Mouse (Mus musculus): ENCODE measurements around the gene Tmem221. TPM values are rescaled to one million over a fixed set of nuclear protein-coding genes. Genes with fewer than 3 reads are reported as not detected.

The Tmem221 gene
- polyA plus RNA-seq, 1 experiment from 2014 or later: 0.14 TPM

DNA sequence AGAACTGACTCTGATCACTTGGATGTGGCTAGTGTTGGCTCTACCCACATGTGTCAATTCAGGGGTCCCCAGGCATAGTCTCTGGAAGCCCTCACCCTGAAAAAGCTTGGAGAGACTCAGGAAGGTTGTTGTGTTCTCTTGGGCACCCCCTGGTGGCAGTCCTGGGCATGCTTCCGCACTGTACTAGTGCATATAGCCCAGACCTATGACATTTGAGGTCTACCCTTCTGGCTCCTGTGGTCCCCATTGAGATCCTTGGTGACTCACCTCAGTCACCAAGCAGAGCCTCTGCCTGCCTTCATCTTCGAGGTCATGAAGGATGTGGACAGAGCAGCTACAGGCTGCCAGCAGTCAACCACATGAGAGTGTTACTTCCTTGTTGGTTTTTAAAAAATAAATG is 28.2 kb upstream of the Tmem221 start:
- H3K4me3 ChIP-seq (ENCODE audit: low read depth, low read length): no peak overlapping the region
- peaks cover 6% of the 10 kb centered on the region; the same call in 1 of the 2 replicates for H3K4me1 ChIP-seq (ENCODE audit: control insufficient read depth, insufficient read depth, low read length)
- peaks cover 4% of the 10 kb centered on the region for H3K36me3 ChIP-seq (ENCODE audit: control insufficient read depth, insufficient read depth, low read length)
- H3K4me2 ChIP-seq: no peak overlapping the region
- WGBS: 81% methylated on average over 2 of the region's 2 CpGs
- H3K9ac ChIP-seq (ENCODE audit: low read length): no peak overlapping the region
- DNase-seq (ENCODE audit: low spot score, missing footprints) (peak; percentile 90), ATAC-seq (ENCODE audit: low FRiP score) (no peak)
- no peak overlapping the region for H3K27ac ChIP-seq (ENCODE audit: low read depth, low read length)
- H3K9me3 ChIP-seq (ENCODE audit: control insufficient read depth, low read length): no peaks in the 10 kb centered on the region
- H3K27me3 ChIP-seq (ENCODE audit: control insufficient read depth, insufficient read depth, low read length): no peaks in the 10 kb centered on the region

DNA sequence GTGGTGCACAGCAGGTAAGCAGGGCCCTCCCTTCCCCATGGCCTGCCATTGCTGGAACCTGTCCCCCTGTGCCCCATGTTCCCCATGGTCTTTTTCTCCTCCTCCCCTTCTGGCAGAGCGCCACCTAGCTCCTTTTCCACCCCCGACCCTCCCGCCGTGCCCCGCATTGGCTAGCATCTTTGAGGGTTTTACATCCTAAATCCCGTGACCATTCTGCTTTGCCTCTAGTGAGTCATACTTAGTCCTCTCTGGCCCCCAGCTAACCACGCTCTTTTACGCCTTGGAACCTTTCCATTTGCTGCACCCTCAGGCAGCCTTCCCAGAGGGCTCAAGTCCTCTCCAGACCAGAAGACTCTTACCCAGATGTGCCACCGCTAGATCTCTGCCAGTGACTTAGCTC is 21.5 kb upstream of the Tmem221 start:
- Histone ChIP-seq H3K36me3 (ENCODE audit: control insufficient read depth, insufficient read depth, low read length) (peaks cover 4% of the 10 kb centered on the region), H3K27me3 (ENCODE audit: control insufficient read depth, insufficient read depth, low read length) (no peaks in the 10 kb centered on the region), H3K9ac (ENCODE audit: low read length) (no peak overlapping the region), H3K27ac (ENCODE audit: low read depth, low read length) (no peak overlapping the region), H3K4me1 (ENCODE audit: control insufficient read depth, insufficient read depth, low read length) (no peaks in the 10 kb centered on the region), H3K9me3 (ENCODE audit: control insufficient read depth, low read length) (no peaks in the 10 kb centered on the region), H3K4me3 (ENCODE audit: low read depth, low read length) (no peak overlapping the region), H3K4me2 (no peak overlapping the region)
- no peak for ATAC-seq (ENCODE audit: low FRiP score)
- WGBS: 34% methylated on average over 9 of the region's 9 CpGs
- no peak for DNase-seq (ENCODE audit: low spot score, missing footprints)

DNA sequence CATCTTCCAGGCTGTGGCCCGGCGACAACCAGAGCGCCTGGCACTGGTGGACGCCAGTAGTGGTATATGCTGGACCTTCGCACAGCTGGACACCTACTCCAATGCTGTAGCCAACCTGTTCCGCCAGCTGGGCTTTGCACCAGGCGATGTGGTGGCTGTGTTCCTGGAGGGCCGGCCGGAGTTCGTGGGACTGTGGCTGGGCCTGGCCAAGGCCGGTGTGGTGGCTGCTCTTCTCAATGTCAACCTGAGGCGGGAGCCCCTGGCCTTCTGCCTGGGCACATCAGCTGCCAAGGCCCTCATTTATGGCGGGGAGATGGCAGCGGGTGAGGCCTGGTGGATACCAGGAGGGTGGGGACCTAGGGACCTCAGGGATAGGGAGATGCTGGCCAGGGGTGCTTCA is 20.8 kb upstream of the Tmem221 start:
- DNase-seq (ENCODE audit: low spot score, missing footprints) (no peak), ATAC-seq (ENCODE audit: low FRiP score) (no peak)
- Histone ChIP-seq H3K4me2 (no peak overlapping the region), H3K4me1 (ENCODE audit: control insufficient read depth, insufficient read depth, low read length) (no peaks in the 10 kb centered on the region), H3K27ac (ENCODE audit: low read depth, low read length) (no peak overlapping the region), H3K9ac (ENCODE audit: low read length) (no peak overlapping the region), H3K36me3 (ENCODE audit: control insufficient read depth, insufficient read depth, low read length) (peaks cover 3% of the 10 kb centered on the region), H3K4me3 (ENCODE audit: low read depth, low read length) (no peak overlapping the region), H3K27me3 (ENCODE audit: control insufficient read depth, insufficient read depth, low read length) (no peaks in the 10 kb centered on the region), H3K9me3 (ENCODE audit: control insufficient read depth, low read length) (no peaks in the 10 kb centered on the region)
- WGBS: 86% methylated on average over 14 of the region's 14 CpGs

DNA sequence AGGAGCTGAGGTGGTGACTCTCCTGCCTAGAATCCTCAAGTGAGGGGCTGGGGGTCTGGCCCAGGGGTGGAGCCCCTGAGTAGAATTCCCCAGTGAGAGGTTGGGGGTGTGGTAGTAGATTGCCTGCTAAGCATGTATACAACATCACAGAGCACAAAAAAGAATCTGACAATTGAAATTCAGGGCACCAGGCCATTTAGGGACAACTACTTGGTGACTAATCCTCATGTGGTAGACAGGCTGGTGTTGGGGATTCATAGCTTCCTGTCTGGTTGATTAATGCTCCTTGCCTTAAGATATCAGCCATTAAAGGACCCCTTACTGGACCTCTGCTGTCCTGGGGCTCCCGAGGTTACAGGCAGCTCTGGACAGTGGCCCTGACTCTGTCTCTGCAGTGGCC is 20.3 kb upstream of the Tmem221 start:
- no peak overlapping the region for H3K27ac ChIP-seq (ENCODE audit: low read depth, low read length)
- H3K4me2 ChIP-seq: no peak overlapping the region
- no peak overlapping the region for H3K9ac ChIP-seq (ENCODE audit: low read length)
- WGBS: 67% methylated on average over 1 of the region's 1 CpGs
- H3K9me3 ChIP-seq (ENCODE audit: control insufficient read depth, low read length): no peaks in the 10 kb centered on the region
- no peaks in the 10 kb centered on the region for H3K27me3 ChIP-seq (ENCODE audit: control insufficient read depth, insufficient read depth, low read length)
- H3K36me3 ChIP-seq (ENCODE audit: control insufficient read depth, insufficient read depth, low read length): no peaks in the 10 kb centered on the region; the same call in 1 of the 2 replicates
- H3K4me3 ChIP-seq (ENCODE audit: low read depth, low read length): no peak overlapping the region
- DNase-seq (ENCODE audit: low spot score, missing footprints): no peak
- H3K4me1 ChIP-seq (ENCODE audit: control insufficient read depth, insufficient read depth, low read length): no peaks in the 10 kb centered on the region
- no peak for ATAC-seq (ENCODE audit: low FRiP score)

DNA sequence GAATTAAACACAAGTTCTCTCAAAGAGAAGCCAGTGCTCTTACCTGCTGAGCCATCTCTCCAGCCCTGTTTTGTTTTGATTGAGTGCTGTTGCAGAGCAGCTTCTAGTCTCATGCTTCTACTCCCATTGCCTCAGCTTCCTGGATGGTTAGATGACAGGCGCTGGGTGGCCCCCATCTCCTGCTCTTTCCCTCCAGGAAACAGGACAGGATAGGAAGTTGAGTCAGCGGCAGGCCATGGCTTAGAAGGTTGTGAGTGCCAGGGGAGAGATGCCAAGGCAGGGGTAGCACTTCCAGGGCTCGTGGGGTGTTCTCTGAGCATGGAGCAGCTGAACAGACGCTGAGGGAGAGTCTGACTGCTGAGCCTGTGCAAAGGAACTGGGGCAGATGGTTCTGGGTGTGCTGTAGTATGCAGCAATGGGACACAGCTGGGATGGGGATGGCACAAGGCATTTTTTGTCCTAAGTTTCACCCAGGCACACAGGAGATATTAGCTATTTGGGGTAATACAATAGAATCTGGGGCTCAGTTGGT is 19.3 kb upstream of the Tmem221 start:
- Histone ChIP-seq H3K9me3 (ENCODE audit: control insufficient read depth, low read length) (no peaks in the 10 kb centered on the region), H3K9ac (ENCODE audit: low read length) (no peak overlapping the region), H3K36me3 (ENCODE audit: control insufficient read depth, insufficient read depth, low read length) (no peaks in the 10 kb centered on the region), H3K4me1 (ENCODE audit: control insufficient read depth, insufficient read depth, low read length) (no peaks in the 10 kb centered on the region), H3K27me3 (ENCODE audit: control insufficient read depth, insufficient read depth, low read length) (no peaks in the 10 kb centered on the region), H3K27ac (ENCODE audit: low read depth, low read length) (no peak overlapping the region), H3K4me2 (no peak overlapping the region), H3K4me3 (ENCODE audit: low read depth, low read length) (no peak overlapping the region)
- DNase-seq (ENCODE audit: low spot score, missing footprints): no peak
- no peak for ATAC-seq (ENCODE audit: low FRiP score)
- 77% methylated on average over 4 of the region's 4 CpGs for WGBS

DNA sequence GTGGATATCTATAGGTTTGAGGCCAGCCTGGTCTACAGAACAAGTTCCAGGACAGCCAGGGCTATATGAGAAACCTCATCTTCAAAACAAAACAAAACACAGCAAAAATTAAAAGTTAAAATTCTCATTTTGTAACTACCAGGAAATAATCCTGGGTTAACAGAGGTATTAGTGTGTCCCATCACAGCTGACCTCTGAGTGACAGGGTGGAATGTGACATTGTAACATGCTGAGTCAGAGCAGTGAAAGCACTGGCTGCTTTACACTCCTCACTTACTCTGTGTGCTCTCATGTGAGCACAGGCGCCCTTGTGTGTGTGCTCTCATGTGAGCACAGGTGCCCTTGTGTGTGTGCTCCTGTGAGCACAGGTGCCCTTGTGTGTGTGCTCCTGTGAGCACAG is 16.3 kb upstream of the Tmem221 start:
- Histone ChIP-seq H3K4me3 (ENCODE audit: low read depth, low read length) (no peak overlapping the region), H3K4me1 (ENCODE audit: control insufficient read depth, insufficient read depth, low read length) (peaks cover 6% of the 10 kb centered on the region), H3K27ac (ENCODE audit: low read depth, low read length) (no peak overlapping the region), H3K9ac (ENCODE audit: low read length) (no peak overlapping the region), H3K36me3 (ENCODE audit: control insufficient read depth, insufficient read depth, low read length) (no peaks in the 10 kb centered on the region), H3K27me3 (ENCODE audit: control insufficient read depth, insufficient read depth, low read length) (no peaks in the 10 kb centered on the region), H3K4me2 (no peak overlapping the region), H3K9me3 (ENCODE audit: control insufficient read depth, low read length) (no peaks in the 10 kb centered on the region)
- DNase-seq (ENCODE audit: low spot score, missing footprints) (no peak), ATAC-seq (ENCODE audit: low FRiP score) (no peak)
- 71% methylated on average over 1 of the region's 1 CpGs for WGBS

DNA sequence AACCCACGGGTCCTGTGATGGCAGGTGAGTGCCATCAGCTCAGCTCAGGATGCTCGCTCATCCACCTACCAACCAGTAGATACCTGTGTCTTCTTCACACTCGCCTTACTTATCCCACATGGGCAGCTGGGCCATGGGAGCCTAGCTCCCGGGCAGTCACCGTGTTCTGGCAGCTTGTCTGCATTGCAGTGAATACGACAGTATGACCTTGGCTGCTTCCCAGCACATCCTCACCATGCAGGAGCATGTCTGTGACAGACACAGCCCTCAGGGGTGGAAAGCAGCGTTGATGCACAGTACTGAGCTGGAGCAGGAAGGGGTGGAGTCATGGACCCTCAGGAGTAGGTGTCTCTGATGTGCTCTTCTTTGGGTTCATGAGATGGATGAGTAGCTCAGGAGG is 15.8 kb upstream of the Tmem221 start:
- ATAC-seq (ENCODE audit: low FRiP score) (no peak), DNase-seq (ENCODE audit: low spot score, missing footprints) (no peak)
- no peak overlapping the region for H3K4me3 ChIP-seq (ENCODE audit: low read depth, low read length)
- H3K4me1 ChIP-seq (ENCODE audit: control insufficient read depth, insufficient read depth, low read length): peaks cover 6% of the 10 kb centered on the region
- no peaks in the 10 kb centered on the region for H3K27me3 ChIP-seq (ENCODE audit: control insufficient read depth, insufficient read depth, low read length)
- WGBS: 83% methylated on average over 7 of the region's 7 CpGs
- no peak overlapping the region for H3K9ac ChIP-seq (ENCODE audit: low read length)
- no peak overlapping the region for H3K4me2 ChIP-seq
- H3K27ac ChIP-seq (ENCODE audit: low read depth, low read length): no peak overlapping the region
- no peaks in the 10 kb centered on the region for H3K36me3 ChIP-seq (ENCODE audit: control insufficient read depth, insufficient read depth, low read length)
- H3K9me3 ChIP-seq (ENCODE audit: control insufficient read depth, low read length): no peaks in the 10 kb centered on the region

DNA sequence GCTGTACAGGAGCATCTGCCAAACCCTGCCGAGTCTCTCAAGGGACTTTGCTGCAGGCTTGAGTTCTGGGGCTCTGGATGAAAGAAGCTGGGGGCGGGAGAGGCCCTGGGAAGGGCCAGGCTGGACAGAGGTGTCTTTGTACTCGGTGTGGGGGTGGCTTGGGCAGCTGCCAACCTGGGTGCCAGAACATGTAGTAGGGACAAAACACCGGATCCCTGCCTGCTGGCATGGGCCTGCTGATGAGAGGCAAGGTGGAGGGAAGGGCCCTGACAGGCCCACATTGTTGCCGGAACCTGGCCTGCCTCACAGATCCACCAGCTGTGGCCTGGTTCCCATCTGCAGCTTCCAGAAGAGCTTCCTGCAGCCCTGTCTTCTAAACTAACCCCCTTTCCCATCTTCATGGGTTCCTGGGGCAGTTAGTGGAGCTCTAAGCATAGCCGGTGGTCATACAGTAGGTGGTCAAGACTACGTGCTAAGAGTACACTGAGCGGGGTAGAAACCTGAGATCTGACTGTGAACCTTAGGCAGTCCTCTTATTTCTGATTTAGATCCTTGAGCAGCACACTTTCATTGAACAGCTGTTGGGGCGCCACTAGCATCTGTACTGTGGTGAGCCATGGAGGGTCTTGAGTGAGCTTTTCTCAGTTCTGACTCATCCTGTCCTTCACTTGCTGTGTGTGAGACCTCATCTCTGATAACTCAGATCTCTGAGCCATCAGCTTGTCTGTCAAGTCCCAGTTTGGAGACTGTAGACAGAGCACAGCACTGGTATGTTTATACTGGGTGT is 14.4 kb upstream of the Tmem221 start:
- H3K9me3 ChIP-seq (ENCODE audit: control insufficient read depth, low read length): no peaks in the 10 kb centered on the region
- ATAC-seq (ENCODE audit: low FRiP score) (no peak), DNase-seq (ENCODE audit: low spot score, missing footprints) (no peak)
- WGBS: 82% methylated on average over 9 of the region's 9 CpGs
- H3K27me3 ChIP-seq (ENCODE audit: control insufficient read depth, insufficient read depth, low read length): 0 out of 2 replicates have a peak, but pooled peaks cover 3% of the 10 kb centered on the region
- H3K4me1 ChIP-seq (ENCODE audit: control insufficient read depth, insufficient read depth, low read length): peaks cover 6% of the 10 kb centered on the region
- H3K4me3 ChIP-seq (ENCODE audit: low read depth, low read length): no peak overlapping the region
- H3K4me2 ChIP-seq: no peak overlapping the region
- no peak overlapping the region for H3K9ac ChIP-seq (ENCODE audit: low read length)
- H3K27ac ChIP-seq (ENCODE audit: low read depth, low read length): no peak overlapping the region
- H3K36me3 ChIP-seq (ENCODE audit: control insufficient read depth, insufficient read depth, low read length): no peaks in the 10 kb centered on the region

DNA sequence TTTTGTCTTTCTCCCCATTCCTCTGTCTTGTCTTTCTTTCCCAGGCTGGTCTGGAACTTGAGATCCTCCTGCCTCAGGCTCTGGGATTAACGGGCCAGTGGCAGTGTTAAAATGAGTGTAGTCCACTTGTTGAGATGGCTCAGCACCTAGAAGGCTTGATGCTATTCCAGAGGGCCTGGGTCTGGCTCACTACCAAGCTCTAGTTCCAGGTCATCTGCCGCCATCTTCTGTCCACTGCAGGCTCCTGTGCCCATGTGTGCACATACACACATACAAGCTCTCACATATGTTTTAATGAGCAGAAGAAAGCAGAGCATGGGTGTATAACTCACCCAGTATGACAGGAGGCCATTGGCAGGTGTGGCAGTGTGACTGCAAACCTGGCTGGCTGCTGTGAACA is 13.4 kb upstream of the Tmem221 start:
- H3K4me2 ChIP-seq: no peak overlapping the region
- H3K4me1 ChIP-seq (ENCODE audit: control insufficient read depth, insufficient read depth, low read length): peaks cover 6% of the 10 kb centered on the region
- H3K4me3 ChIP-seq (ENCODE audit: low read depth, low read length): no peak overlapping the region
- no peak overlapping the region for H3K27ac ChIP-seq (ENCODE audit: low read depth, low read length)
- whole genome bisulfite sequencing: 85% methylated on average over 2 of the region's 2 CpGs
- no peak overlapping the region for H3K9ac ChIP-seq (ENCODE audit: low read length)
- DNase-seq (ENCODE audit: low spot score, missing footprints) (no peak), ATAC-seq (ENCODE audit: low FRiP score) (no peak)
- H3K36me3 ChIP-seq (ENCODE audit: control insufficient read depth, insufficient read depth, low read length): no peaks in the 10 kb centered on the region
- H3K27me3 ChIP-seq (ENCODE audit: control insufficient read depth, insufficient read depth, low read length): 0 out of 2 replicates have a peak, but pooled peaks cover 3% of the 10 kb centered on the region
- no peaks in the 10 kb centered on the region for H3K9me3 ChIP-seq (ENCODE audit: control insufficient read depth, low read length)
